Comparison of ENCODE assay signal across 13 mouse cellular contexts in genomic region chr3:84637095-84637494, GRCm38 (mm10). TPM values are rescaled to one million over a fixed set of nuclear protein-coding genes. Genes with fewer than 3 reads are reported as not detected.
"Had no signal": no experiment of that assay in that cellular context is flagged by ENCODE, and none has a peak within 500 bp of the region (broad histone marks: within the 10 kb centered on the region; RNA-seq: fewer than 3 reads in every experiment).

No protein-coding gene starts in this region.

- H3K27ac ChIP-seq: limb, embryonic 15.5 days; liver, embryonic 12.5 days; midbrain, embryonic 12.5 days had no signal

- H3K36me3 ChIP-seq: limb, embryonic 15.5 days; liver, embryonic 12.5 days; midbrain, embryonic 12.5 days had no signal

- H3K9me3 ChIP-seq: limb, embryonic 15.5 days; liver, embryonic 12.5 days; megakaryocyte, embryonic 14.5 days; midbrain, embryonic 12.5 days had no signal

- H3K4me2 ChIP-seq: limb, embryonic 15.5 days; liver, embryonic 12.5 days; lung, embryonic 14.5 days; midbrain, embryonic 12.5 days had no signal

- H3K9ac ChIP-seq: limb, embryonic 15.5 days; liver, embryonic 12.5 days; lung, embryonic 14.5 days; midbrain, embryonic 12.5 days had no signal

- H3K27me3 ChIP-seq: limb, embryonic 15.5 days had no signal

- ATAC-seq: liver, embryonic 12.5 days had no signal

- H3K4me3 ChIP-seq: limb, embryonic 15.5 days; liver, embryonic 12.5 days; megakaryocyte, embryonic 14.5 days; midbrain, embryonic 12.5 days had no signal

- DNase-seq: lung, embryonic 14.5 days; lung, postnatal 10 days; lung, postnatal 4 days; right cerebral cortex, postnatal 14 days; thymus, postnatal 4 days had no signal

RNA-seq across cellular contexts. Expression of gene Tmem154, which starts 28.9 kb away (rescaled TPM):
- total RNA-seq: midbrain, postnatal 0 days had no signal

RNA-seq across cellular contexts. Expression of gene Tigd4, which starts 43.7 kb away (rescaled TPM):
- total RNA-seq: layer of hippocampus, postnatal 25 days; midbrain, postnatal 0 days had no signal
- polyA plus RNA-seq: limb, embryonic 11.5 days; midbrain, embryonic 12.5 days; midbrain, postnatal 0 days; neural tube, embryonic 14.5 days had no signal
